Mouse (Mus musculus): ENCODE data around the gene Dhx29.

GRCm38 (mm10) chr13:112954067-112954466 is 26.8 kb downstream of the Dhx29 start:
- no peak for TF ChIP-seq TCF3 (IDR thresholded peaks at IDR 0.05; ENCODE audit: insufficient read length, low read depth)
- no peak for TF ChIP-seq MYOD1 (IDR thresholded peaks at IDR 0.05; ENCODE audit: control insufficient read depth in 1 of 3, insufficient read length in 2 of 3, low read depth in 2 of 3)
- TF ChIP-seq E2F4 (IDR thresholded peaks at IDR 0.05; ENCODE audit: insufficient read depth) = no peak
- no peak for TF ChIP-seq CEBPB (IDR thresholded peaks at IDR 0.05; ENCODE audit: insufficient read depth, poor library complexity, severe bottlenecking)
- TF ChIP-seq USF1 (IDR thresholded peaks at IDR 0.05; ENCODE audit: low read depth) = no peak
- no peak for TF ChIP-seq POLR2A (IDR thresholded peaks at IDR 0.05; ENCODE audit: insufficient read length, low read depth)
- TF ChIP-seq MAX (IDR thresholded peaks at IDR 0.05; ENCODE audit: low read depth) = no peak
- no peak for TF ChIP-seq TCF12 (IDR thresholded peaks at IDR 0.05; ENCODE audit: insufficient read depth, poor library complexity, severe bottlenecking)
- TF ChIP-seq POLR2AphosphoS2 (IDR thresholded peaks at IDR 0.05; ENCODE audit: insufficient read length, low read depth) = no peak
- TF ChIP-seq SRF (IDR thresholded peaks at IDR 0.05; ENCODE audit: control insufficient read depth, insufficient read length, low read depth) = no peak
- TF ChIP-seq REST (IDR thresholded peaks at IDR 0.05; ENCODE audit: insufficient read depth, insufficient read length) = no peak
- TF ChIP-seq MYOG (IDR thresholded peaks at IDR 0.05; ENCODE audit: control insufficient read depth in 1 of 3, insufficient read depth in 1 of 3, insufficient read length in 2 of 3, low read depth in 2 of 3) = no peak

Measured in myocyte (in vitro differentiated cells).